Mouse (Mus musculus): ENCODE results near the gene Serpina1c. TPM values are rescaled to one million over a fixed set of nuclear protein-coding genes. Genes with fewer than 3 reads are reported as not detected.
A peak's percentile ranks its signal among the peaks of the same experiment; 100 is the strongest.
"Not testable (repeated sequence)": the region's sequence is repeated elsewhere in the genome, so short reads cannot be mapped to it uniquely, and the experiment has no call there.

The Serpina1c gene
- total RNA-seq (2021), result 28.0 and 511 TPM in 2 replicates
- long read RNA-seq, experiment 1, transcript Serpina1c-201 (5 exons, 1,361 nt), result major isoform, 16 of 18 reads
- long read RNA-seq, experiment 1, partial matches to known transcripts, result 1 of 18 reads
- long read RNA-seq, experiment 1, other reads (novel, unspliced or antisense), result 1 of 18 reads
- long read RNA-seq, experiment 2, transcript Serpina1c-201 (5 exons, 1,361 nt), result major isoform, 370 of 419 reads
- long read RNA-seq, experiment 2, partial matches to known transcripts, result 43 of 419 reads
- long read RNA-seq, experiment 2, other reads (novel, unspliced or antisense), result 6 of 419 reads

DNA sequence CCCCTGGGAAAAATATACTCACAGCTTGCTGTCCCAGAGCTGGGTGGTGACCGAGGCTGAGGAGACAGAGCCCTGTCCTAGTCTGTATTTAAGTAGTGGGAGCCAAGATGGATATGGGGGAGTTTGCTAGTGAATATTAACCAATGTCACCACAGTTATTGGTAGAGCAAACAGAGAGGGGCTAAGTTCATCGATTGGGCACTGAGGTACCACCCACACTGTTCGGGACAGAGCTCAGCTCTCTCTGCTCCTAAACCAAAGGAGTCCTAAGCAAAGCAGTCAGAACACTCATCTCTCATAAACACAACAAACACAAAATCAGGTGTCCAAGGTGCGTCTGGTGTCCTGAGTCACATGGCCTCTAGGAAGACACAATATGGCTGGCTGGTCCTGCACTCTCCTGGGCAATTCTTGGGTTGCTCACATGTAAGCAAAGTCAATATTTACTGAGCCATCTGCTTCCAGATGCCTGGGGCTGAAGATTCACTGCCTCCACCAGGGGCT is at the start of gene Serpina1c:
Serpina1c (minus strand) TSS at position 51 of the 504 bp plus-strand sequence.
- DNase-seq, result not testable (repeated sequence)

DNA sequence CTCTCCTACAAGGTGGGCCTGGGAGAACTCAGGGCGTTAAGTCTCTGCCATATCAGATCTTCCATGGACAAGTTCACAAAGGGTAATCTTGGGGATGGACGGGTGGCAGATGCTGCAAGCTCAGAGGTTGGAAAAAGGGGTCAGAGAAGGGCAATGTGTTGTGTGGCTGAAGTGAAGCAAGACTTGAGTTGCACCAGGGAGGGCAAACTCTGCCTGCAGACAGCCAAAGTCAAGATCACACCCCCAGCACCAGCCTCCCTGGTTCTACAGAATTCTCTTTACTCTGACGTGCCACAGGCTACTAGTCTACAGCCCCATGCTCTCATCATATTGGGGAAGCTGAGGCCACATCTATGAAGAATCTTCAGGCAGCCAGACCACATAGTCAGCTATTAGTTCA is 48.3 kb upstream of the Serpina1c start:
- DNase-seq, result not testable (repeated sequence)

DNA sequence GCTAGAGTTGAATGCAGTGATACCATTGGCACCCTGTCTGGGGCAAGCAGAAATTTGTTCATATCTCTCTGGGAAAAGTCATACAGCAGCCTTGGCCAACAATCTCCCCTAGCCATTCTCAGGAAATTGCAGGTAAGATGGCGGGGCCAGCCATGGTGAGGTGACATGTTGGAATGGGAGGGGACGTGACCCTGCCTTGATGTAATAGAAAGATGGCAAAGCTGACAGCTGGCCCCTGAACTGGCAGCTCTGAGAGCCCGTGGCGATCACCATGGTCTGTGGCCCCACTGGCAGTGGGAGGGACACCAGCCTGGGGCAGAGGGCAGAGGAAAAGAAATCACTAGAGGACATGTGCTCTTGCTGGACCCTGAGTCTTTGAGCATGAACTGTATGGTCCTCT is 41.6 kb upstream of the Serpina1c start:
- DNase-seq, result no peak

DNA sequence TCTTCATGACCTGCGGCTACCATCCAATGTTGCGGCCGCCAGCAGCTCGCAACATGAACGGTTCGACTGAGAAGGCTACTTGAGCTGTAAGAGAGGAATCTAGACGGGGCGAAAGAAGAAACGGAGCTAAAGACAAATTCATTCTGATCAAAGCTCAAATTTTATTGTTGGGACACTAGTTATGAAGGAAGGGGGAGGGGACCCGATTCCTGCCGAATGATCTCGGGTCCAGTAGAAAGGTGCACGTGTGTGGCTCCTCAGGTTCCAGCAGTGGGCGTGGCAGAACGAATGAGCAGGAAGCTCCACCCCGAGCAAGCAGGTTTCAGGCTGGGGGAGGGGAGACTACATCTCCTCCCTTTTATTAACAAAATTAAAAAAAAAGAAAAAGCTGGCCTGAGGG is 4.5 kb upstream of the Serpina1c start:
- DNase-seq, result not testable (repeated sequence)

DNA sequence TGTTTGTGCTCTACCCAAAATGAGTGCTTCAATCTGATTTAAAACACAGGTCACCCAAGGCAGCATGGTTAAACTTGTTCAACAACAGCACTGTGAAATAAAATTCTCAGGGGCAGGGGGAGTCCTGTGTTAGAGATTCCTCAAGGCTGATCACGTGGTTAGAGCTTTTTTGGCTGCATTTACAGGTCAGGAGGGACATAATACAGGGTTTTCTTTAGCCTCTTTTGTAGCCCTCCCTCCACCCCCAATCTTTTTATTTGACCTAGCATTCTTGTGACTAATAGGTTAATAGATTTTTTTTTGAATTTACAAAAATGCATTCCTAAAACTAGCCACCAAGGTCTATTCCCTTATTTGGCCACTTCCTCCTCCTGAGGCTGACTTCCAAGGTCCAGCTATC is 3.1 kb upstream of the Serpina1c start:
- peak; percentile 17 for DNase-seq

DNA sequence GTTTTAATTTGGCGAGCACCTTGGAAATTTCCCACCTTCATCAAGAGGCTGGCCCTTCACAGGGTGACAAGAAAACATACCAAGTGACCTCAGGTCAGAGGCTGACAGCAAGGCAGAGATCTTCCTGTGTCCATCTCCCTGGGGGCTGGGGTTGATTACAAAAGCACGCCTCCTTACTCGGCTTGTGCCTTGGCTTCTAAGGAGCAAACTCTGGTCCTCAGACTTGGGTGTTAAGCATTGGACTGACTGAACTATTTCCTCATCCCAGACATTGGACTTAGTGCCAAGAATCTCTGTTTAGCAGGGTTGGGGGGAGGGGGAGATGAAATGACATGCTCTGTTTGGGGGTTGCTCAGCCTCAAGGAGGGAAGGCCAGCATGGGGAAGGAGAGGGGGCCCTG is 2.8 kb downstream of the Serpina1c start:
- peak; percentile 19 for DNase-seq

DNA sequence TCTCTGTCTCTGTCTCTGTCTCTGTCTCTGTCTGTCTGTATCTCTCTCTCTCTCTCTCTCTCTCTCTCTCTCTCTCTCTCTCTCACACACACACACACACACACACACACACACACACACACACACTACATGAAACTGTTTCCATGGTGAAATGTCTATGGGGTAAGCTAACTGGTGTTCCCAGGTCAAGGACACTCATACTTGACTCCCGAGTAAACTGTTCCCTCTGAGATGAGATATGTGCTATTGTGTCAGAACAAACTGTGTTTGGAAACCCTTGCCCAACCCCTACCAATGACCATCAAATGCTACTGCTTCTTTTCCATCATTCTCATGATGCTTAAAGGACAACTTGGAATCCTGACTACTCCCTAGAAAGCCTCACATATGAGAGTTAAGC is 37.8 kb downstream of the Serpina1c start:
- peak; percentile 5 for DNase-seq

DNA sequence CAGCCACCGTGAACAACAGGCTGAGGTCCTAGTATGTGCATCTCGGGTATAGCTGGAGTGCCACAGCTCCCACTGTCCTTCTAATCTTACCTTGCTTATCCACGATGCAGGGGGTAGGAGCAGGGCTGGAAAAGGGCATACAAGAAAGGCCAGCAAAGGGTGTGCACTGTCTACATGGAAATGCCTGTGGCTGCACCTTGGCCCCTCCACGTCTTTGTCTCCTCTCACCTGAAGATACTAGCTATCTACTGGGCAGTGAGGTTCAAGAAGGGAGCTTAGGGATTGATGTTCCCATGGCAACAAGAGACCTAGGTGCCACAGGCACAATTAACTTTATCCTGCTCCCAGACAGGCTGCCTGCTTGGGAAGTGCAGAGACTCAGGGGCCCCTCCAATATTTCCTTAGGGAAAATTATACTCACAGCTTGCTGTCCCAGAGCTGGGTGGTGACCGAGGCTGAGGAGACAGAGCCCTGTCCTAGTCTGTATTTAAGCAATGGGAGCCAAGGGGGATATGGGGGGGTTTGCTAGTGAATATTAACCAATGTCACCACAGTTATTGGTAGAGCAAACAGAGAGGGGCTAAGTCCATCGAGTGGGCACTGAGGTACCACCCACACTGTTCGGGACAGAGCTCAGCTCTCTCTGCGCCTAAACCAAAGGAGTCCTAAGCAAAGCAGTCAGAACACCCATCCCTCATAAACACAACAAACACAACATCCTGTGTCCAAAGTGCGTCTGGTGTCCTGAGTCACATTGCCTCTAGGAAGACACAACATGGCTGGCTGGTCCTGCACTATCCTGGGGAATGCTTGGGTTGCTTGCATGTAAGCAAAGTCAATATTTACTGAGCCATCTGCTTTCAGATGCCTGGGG is 41.3 kb downstream of the Serpina1c start, which contains the start of gene Serpina1a:
Serpina1a (minus strand) TSS at position 462 of the 874 bp plus-strand sequence.
- not testable (repeated sequence) for DNase-seq

DNA sequence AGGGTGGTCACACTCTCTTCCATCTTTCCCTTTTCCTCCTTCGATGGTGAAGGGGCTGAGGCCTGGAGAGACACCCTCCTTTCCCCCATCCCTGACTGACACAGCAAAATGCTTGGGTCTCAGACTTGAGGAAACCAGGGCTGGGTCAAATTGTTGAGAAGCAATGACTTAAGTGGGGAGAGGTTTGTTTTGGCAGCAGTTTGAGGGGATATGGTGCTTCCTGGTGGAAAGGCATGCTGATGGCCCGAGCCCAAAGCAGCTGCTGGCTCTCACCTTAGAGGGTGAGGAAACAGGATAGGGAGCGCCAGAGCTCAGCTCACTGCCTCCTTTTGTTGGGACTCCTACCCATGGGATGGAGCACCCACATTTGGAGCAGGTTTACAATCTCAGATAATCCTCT is 43.7 kb downstream of the Serpina1c start:
- no peak for DNase-seq

DNA sequence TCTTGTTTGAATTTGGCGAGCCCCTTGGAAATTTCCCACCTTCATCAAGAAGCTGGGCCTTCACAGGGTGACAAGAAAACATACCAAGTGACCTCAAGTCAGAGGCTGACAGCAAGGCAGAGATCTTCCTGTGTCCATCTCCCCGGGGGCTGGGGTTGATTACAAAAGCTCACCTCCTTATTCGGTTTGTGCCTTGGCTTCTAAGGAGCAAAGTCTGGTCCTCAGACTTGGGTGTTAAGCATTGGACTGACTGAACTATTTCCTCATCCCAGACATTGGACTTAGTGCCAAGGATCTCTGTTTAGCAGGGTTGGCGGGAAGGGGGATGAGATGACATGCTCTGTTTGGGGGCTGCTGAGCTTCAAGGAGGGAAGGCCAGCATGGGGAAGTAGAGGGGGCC is 44.1 kb downstream of the Serpina1c start:
- not testable (repeated sequence) for DNase-seq

DNA sequence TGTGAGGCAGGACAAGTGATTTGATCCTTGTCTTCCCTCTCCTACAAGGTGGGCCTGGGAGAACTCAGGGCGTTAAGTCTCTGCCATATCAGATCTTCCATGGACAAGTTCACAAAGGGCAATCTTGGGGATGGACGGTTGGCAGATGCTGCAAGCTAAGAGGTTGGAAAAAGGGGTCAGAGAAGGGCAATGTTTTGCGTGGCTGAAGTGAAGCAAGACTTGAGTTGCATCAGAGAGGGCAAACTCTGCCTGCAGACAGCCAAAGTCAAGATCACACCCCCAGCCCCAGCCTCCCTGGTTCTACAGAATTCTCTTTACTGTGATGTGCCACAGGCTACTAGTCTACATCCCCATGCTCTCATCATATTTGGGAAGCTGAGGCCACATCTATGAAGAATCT is 45.1 kb downstream of the Serpina1c start:
- DNase-seq, result not testable (repeated sequence)

DNA sequence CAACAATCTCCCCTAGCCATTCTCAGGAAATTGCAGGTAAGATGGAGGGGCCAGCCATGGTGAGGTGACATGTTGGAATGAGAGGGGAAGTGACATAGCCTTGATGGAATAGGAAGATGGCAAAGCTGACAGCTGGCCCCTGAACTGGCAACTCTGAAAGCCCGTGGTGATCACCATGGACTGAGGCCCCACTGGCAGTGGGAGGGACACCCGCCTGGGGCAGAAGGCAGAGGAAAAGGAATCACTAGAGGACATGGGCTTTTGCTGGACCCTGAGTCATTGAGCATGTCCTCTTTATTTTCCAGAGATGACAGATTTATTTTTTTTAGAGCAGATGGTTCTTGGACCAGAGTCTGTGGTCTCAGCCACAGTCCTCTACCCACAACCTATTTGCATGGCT is 51.7 kb downstream of the Serpina1c start:
- DNase-seq, result not testable (repeated sequence)

Other genes with a start within 250 kb of the Serpina1c start
- 5.4 and 113 TPM in 2 replicates for gene Serpina6, start 247.7 kb downstream of the Serpina1c start, total RNA-seq (2021)
- not detected in 2 replicates for gene Serpina16, start 228.7 kb downstream of the Serpina1c start, total RNA-seq (2021)
- not detected in 2 replicates for gene Serpina1f, start 209.4 kb downstream of the Serpina1c start, total RNA-seq (2021)
- 24.1 and 393 TPM in 2 replicates for gene Serpina1d, start 131.3 kb downstream of the Serpina1c start, total RNA-seq (2021)
- gene Serpina1b, start 74.5 kb downstream of the Serpina1c start, total RNA-seq (2021), result 53.3 and 891 TPM in 2 replicates
- gene Serpina1a, start 41.3 kb downstream of the Serpina1c start, total RNA-seq (2021), result 22.0 and 362 TPM in 2 replicates
- 11.5 and 101 TPM in 2 replicates for gene Serpina1e, start 54.1 kb upstream of the Serpina1c start, total RNA-seq (2021)
- gene Serpina11, start 85.1 kb upstream of the Serpina1c start, total RNA-seq (2021), result 0.98 and 14.5 TPM in 2 replicates
- 0.22 TPM in 1 of 2 replicates, not detected in the other for gene Serpina9, start 108.9 kb upstream of the Serpina1c start, total RNA-seq (2021)
- 0.11 and 0.48 TPM in 2 replicates for gene Serpina12, start 139.6 kb upstream of the Serpina1c start, total RNA-seq (2021)
- 0.30 TPM in 1 of 2 replicates, not detected in the other for gene Serpina5, start 196.2 kb upstream of the Serpina1c start, total RNA-seq (2021)
- not detected in 2 replicates for gene Serpina3a, start 207.8 kb upstream of the Serpina1c start, total RNA-seq (2021)
- gene Serpina3b, start 223.1 kb upstream of the Serpina1c start, total RNA-seq (2021), result 0.33 TPM in 1 of 2 replicates, not detected in the other
- 10.7 and 12.5 TPM in 2 replicates for gene Serpina3c, start 249.0 kb upstream of the Serpina1c start, total RNA-seq (2021)